Mouse (Mus musculus) intestine, postnatal 0 days (tissue): ENCODE measurements around the gene Cblb. TPM values are rescaled to one million over a fixed set of nuclear protein-coding genes. Genes with fewer than 3 reads are reported as not detected.

Source experiments
- ATAC-seq: fragments of 200-750 bp; cut with Nextera tagmentation; 2 replicates; pipeline ENCODE4 v1.8.0; 2017; ENCODE audit warnings: mild to moderate bottlenecking, moderate TSS enrichment, moderate library complexity
- H3K27ac ChIP-seq: fragments of 300-500 bp; sonication (generic); 2 replicates; pipeline ENCODE4 v1.5.1; 2014; ENCODE audit warnings: mild to moderate bottlenecking, low read depth, low read length, moderate library complexity
- H3K27me3 ChIP-seq: fragments of 300-500 bp; sonication (generic); replicated peaks from 2 replicates; pipeline ENCODE4 v1.6.1; 2014; ENCODE audit warnings: low read length, mixed read lengths; ENCODE audit not compliant: control insufficient read depth, insufficient read depth
- H3K36me3 ChIP-seq: fragments of 300-500 bp; sonication (generic); 2 replicates; pipeline ENCODE4 v1.6.1; 2014; ENCODE audit warnings: mild to moderate bottlenecking, moderate library complexity; ENCODE audit not compliant: control insufficient read depth, insufficient read depth
- H3K4me1 ChIP-seq: fragments of 300-500 bp; sonication (generic); replicated peaks from 2 replicates; pipeline ENCODE4 v1.6.1; 2014; ENCODE audit warnings: antibody characterized with exemption, low read length, mixed read lengths; ENCODE audit not compliant: control insufficient read depth, insufficient read depth
- H3K4me2 ChIP-seq: fragments of 300-500 bp; sonication (generic); replicated peaks from 2 replicates; pipeline ENCODE4 v1.6.1; 2014; ENCODE audit warnings: low read depth, mild to moderate bottlenecking, moderate library complexity
- H3K4me3 ChIP-seq: fragments of 300-500 bp; sonication (generic); 2 replicates; pipeline ENCODE4 v1.5.1; 2014; ENCODE audit warnings: low read depth, low read length
- H3K9ac ChIP-seq: fragments of 300-500 bp; sonication (generic); 2 replicates; pipeline ENCODE4 v1.6.1; 2014; ENCODE audit warnings: mild to moderate bottlenecking, low read depth, low read length
- H3K9me3 ChIP-seq: fragments of 300-500 bp; sonication (generic); 2 replicates; pipeline ENCODE4 v1.6.1; 2016; ENCODE audit warnings: mixed run types; ENCODE audit not compliant: control insufficient read depth
- CTCF ChIP-seq: sonication (generic); IDR thresholded peaks from 2 replicates; pipeline ENCODE4 v1.5.1; 2016; ENCODE audit warnings: low read depth, mild to moderate bottlenecking, control low read depth, antibody characterized with exemption, moderate library complexity
- WGBS: fragments of 180-500 bp; shearing (Covaris S2); extraction: QIAGEN DNeasy Blood & Tissue Kit; methylation state at CpG from one replicate; pipeline ENCODE4 v1.1.7; 2014; 5-methylcytosine and 5-hydroxymethylcytosine counted together
- polyA plus RNA-seq: library from polyadenylated mRNA; unstranded; fragments of >200 nt; fragmentation: Nextera tagmentation; extraction: Ambion mirVana; gene quantifications from 2 replicates; pipeline ENCODE4 v1.2.1, GENCODE M21; 2015

The Cblb gene
- polyA plus RNA-seq, 1 experiment from 2014 or later: 4.4 TPM

GRCm38 (mm10) chr16:52042667-52043379, 11.8 kb downstream of the Cblb start:
- Histone ChIP-seq H3K27ac (no peak overlapping the region), H3K4me3 (no peak overlapping the region), H3K27me3 (no peaks in the 10 kb centered on the region), H3K36me3 (peaks cover 8% of the 10 kb centered on the region; the same call in 1 of the 2 replicates), H3K9ac (no peak overlapping the region), H3K4me1 (no peaks in the 10 kb centered on the region), H3K4me2 (no peak overlapping the region), H3K9me3 (no peaks in the 10 kb centered on the region)
- WGBS: 65% methylated on average over 14 of the region's 14 CpGs
- ATAC-seq: no peak
- TF ChIP-seq CTCF: no peak

GRCm38 (mm10) chr16:52043380-52044117, 12.5 kb downstream of the Cblb start:
- Histone ChIP-seq H3K27me3 (no peaks in the 10 kb centered on the region), H3K36me3 (peaks cover 13% of the 10 kb centered on the region; the same call in 1 of the 2 replicates), H3K27ac (no peak overlapping the region), H3K4me1 (no peaks in the 10 kb centered on the region), H3K9me3 (no peaks in the 10 kb centered on the region), H3K4me3 (no peak overlapping the region), H3K9ac (no peak overlapping the region), H3K4me2 (no peak overlapping the region)
- TF ChIP-seq CTCF: no peak
- WGBS: 79% methylated on average over 11 of the region's 11 CpGs
- no peak for ATAC-seq

GRCm38 (mm10) chr16:52044518-52044917, 13.5 kb downstream of the Cblb start:
- Histone ChIP-seq H3K27ac (no peak overlapping the region), H3K4me2 (no peak overlapping the region), H3K4me1 (no peaks in the 10 kb centered on the region), H3K36me3 (peaks cover 13% of the 10 kb centered on the region; the same call in 1 of the 2 replicates), H3K9ac (no peak overlapping the region), H3K4me3 (no peak overlapping the region), H3K9me3 (no peaks in the 10 kb centered on the region), H3K27me3 (no peaks in the 10 kb centered on the region)
- no peak for TF ChIP-seq CTCF
- WGBS: 95% methylated on average over 7 of the region's 7 CpGs
- no peak for ATAC-seq

GRCm38 (mm10) chr16:52044985-52045384, 14.0 kb downstream of the Cblb start:
- TF ChIP-seq CTCF: no peak
- no peak for ATAC-seq

GRCm38 (mm10) chr16:52046464-52046863, 15.4 kb downstream of the Cblb start:
- H3K9me3 ChIP-seq: no peaks in the 10 kb centered on the region
- no peak for TF ChIP-seq CTCF
- no peak overlapping the region for H3K27ac ChIP-seq
- no peak overlapping the region for H3K4me2 ChIP-seq
- no peak overlapping the region for H3K4me3 ChIP-seq
- no peaks in the 10 kb centered on the region for H3K4me1 ChIP-seq
- no peak for ATAC-seq
- H3K36me3 ChIP-seq: peaks cover 13% of the 10 kb centered on the region; the same call in 1 of the 2 replicates
- H3K9ac ChIP-seq: no peak overlapping the region
- 91% methylated on average over 4 of the region's 4 CpGs for WGBS
- H3K27me3 ChIP-seq: no peaks in the 10 kb centered on the region

More at GRCm38 (mm10) chr16:52044985-52045384, 14.0 kb downstream of the Cblb start:
- 83% methylated on average over 4 of the region's 4 CpGs for WGBS
- H3K27ac ChIP-seq: no peak overlapping the region
- no peaks in the 10 kb centered on the region for H3K9me3 ChIP-seq
- no peak overlapping the region for H3K4me3 ChIP-seq
- H3K4me1 ChIP-seq: no peaks in the 10 kb centered on the region
- peaks cover 13% of the 10 kb centered on the region; the same call in 1 of the 2 replicates for H3K36me3 ChIP-seq
- H3K27me3 ChIP-seq: no peaks in the 10 kb centered on the region
- no peak overlapping the region for H3K9ac ChIP-seq
- no peak overlapping the region for H3K4me2 ChIP-seq

- no peak for TF ChIP-seq CTCF
- H3K4me2 ChIP-seq: no peak overlapping the region
- H3K9ac ChIP-seq: no peak overlapping the region
- H3K27ac ChIP-seq: no peak overlapping the region
- no peaks in the 10 kb centered on the region for H3K27me3 ChIP-seq
- no peak overlapping the region for H3K4me3 ChIP-seq
- no peaks in the 10 kb centered on the region for H3K9me3 ChIP-seq
- H3K36me3 ChIP-seq: peaks cover 13% of the 10 kb centered on the region; the same call in 1 of the 2 replicates
- no peak for ATAC-seq
- WGBS: 94% methylated on average over 8 of the region's 8 CpGs
- H3K4me1 ChIP-seq: 0 out of 2 replicates have a peak, but pooled peaks cover 8% of the 10 kb centered on the region
These were observed 20.1 kb downstream of the Cblb start for GRCm38 (mm10) chr16:52051106-52051505.
